Mouse (Mus musculus): ENCODE data around the gene Spata31d1a. TPM values are rescaled to one million over a fixed set of nuclear protein-coding genes. Genes with fewer than 3 reads are reported as not detected.
A peak's percentile ranks its signal among the peaks of the same experiment; 100 is the strongest.

Gene Spata31d1a
- total RNA-seq, 2 experiments from 2014 or later: not detected

DNA sequence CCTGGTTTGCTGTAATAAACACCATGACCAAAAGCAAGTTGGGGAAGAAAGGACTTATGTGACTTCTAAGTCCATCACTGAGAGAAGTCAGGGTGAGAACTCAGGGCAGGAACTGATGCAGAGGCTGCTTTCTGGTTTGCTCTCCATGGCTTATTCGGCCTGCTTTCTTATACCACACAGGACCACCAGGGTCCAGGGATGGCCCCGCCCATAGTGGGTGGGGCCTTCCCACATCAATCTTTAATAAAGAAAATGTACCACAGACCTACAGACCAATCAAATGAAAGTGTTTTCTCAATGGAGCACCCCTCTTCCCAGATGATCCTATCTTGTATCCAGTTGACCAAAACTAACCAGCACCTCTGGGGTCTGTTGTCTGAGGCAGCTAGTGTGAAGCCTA, 38.6 kb downstream of the Spata31d1a start:
- DNase-seq: no peak
- intact Hi-C loops (cut with DNase I): no loop called here

DNA sequence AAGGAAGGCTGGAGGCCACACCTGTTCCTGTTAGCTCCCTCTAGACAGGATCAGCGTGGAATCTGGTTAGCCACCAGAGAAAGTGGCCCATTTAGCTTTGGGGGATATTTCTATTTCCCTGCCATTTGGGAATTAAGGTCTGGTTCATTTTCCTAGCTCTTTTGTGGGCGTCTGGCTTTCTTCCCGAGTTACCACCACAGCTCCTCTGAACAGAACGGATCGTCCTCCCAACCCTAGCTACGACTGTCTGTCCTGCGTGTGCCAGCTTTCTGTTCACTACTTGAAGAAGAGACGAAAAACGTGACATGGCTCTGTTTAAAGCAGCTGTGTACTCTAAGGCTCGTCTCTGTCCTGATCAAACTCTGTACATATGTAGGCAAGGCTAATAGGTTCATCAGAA, 40.2 kb downstream of the Spata31d1a start:
- no peak for DNase-seq
- intact Hi-C loops (cut with DNase I): no loop called here

DNA sequence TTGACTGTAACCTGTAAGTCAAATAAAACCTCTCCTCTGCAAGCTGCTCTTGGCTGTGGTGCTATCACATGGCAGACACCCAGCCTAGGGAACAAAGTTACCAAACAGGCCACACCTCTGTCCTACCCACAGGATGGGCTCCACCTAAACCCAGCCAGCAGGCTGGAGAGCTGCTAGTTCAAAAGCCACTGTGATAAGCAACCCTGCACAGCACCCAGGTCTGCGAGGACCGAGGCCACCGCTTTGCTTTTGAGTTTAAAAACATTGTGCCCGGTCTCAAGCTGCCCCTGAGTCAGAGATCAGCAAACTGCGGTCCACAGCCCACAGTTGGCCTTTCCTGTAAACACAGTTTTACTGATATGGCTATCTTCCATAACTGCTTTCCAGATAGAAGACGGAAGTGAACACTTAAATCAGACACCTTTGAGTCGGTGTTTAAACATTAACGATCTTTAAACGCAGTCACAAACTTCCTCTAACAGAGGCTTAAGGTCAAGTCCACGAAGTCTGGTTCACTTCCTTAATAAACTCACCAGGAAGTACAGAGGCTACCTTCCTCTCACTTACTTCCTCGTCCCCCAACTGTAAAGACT, 41.5 kb downstream of the Spata31d1a start:
- intact Hi-C loops (cut with DNase I): no loop called here
- peak; percentile 47 to 50 for DNase-seq

GRCm38 (mm10) chr13:59667763-59668162, 42.4 kb downstream of the Spata31d1a start:
- no peak for DNase-seq
- intact Hi-C loops (cut with DNase I): no loop called here

DNA sequence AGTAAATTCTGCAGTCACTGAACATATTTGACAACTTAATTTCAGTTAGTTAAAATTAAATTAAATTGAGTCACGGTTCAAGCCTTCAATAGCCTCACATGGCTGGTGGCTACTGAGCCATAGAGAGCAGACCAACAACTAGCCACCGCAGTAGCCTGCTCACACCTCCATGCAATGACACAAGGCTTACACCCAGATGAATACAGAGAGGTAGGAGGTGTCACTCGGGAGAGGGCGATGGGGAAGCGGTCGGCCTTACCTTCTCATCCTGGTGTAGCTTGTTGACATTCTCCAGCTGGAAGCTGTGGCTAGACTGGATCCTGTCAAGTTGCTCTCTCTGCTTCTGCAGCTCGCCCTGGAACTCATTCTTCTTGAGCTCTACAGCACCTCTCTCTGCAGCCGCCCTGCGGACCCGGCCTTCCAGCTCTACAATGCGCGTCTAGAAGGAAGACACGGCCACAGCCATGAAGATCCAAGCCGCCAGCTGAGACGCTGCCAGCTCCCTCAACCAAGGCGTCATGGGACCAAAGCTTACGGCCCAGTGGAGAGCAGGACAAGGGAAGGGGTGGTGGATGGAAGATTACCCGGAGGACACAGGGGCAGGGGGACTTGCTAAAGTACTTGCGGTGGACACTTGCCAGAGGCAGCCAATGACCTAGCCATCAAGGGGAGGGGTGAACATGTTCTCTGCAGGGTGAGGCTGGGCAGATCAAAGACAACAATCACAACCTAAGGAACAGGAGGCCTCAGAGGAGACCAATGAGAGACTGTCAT, 46.0 kb downstream of the Spata31d1a start:
- intact Hi-C loops (cut with DNase I): no loop called here
- DNase-seq: no peak

DNA sequence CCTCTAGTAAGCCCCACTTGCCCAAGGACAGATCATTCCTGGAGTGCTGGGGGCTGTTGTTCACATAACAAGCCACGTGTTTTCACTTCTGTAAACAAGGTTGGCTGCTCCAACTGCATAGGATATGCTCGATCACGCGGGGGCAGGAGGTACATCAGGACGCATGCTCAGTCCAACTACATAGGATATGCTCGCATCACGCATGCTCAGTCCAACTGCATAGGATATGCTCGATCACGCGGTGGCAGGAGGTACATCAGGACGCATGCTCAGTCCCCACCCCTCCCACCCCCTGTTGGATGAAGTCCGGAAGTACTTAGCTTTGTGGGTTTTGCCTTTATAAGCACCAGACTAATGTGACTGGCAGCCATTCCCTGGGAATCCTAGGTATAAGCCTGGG, 48.2 kb downstream of the Spata31d1a start:
- intact Hi-C loops (cut with DNase I): no loop called here
- DNase-seq: no peak

DNA sequence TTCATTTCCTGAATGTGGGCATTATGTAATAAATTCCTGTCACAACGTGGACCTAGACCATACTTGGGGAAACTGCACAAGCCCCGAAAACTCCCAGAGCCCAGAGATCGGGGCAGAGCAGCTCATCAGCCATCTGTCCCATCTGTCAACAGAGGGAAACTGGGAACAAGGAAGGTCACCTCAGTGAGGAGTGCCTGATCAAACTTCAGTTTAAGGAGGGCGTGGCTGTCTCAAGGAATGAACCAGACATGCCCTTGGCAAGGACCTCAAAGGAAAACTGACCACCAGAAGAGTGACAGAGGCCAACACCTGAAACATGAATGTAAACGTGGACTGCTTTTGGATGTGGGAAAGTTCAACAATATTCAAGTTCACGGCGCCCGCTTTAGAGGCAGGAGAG, 48.7 kb downstream of the Spata31d1a start:
- intact Hi-C loops (cut with DNase I): no loop called here
- no peak for DNase-seq

DNA sequence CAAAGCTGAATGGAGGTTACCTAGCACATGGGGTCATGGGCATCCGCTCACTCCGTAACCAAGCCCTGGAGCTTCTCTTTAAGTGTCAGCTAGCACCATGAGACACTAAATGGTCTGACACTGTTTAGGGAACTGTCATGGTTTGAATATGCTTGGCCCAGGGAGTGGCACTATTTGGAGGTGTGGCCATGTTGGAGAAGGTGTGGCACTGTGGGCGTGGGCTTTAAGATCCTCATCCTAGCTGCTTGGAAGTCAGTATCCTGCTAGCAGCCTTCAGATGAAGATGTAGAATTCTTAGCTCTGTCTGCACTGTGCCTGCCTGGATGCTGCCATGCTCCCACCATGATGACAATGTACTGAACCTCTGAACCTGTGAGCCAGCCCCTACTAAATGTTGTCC, 49.8 kb downstream of the Spata31d1a start:
- intact Hi-C loops (cut with DNase I): no loop called here

DNA sequence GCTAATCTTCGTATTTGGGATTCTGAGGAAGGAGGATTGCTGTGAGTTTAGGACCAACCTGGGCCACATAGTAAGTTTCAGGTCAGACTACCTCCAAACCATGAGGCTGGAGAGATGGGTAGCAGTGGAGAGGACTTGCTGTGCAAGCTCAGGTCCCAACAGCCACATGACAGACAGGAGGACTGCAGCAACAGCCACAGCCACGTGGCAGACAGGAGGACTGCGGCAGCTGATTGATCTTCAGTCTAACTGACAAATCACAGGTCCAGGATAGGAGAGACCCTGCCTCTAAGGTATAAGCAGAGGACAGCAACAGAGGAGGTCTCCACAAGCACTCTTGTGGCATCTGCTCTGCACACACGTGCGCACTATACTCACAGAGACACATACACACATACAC, 52.3 kb downstream of the Spata31d1a start:
- no peak for DNase-seq
- intact Hi-C loops (cut with DNase I): no loop called here

More for the DNA sequence above, 49.8 kb downstream of the Spata31d1a start:
- DNase-seq: no peak

- intact Hi-C loops (cut with DNase I): no loop called here
- DNase-seq: no peak
Measured at GRCm38 (mm10) chr13:59656975-59657388, 53.1 kb downstream of the Spata31d1a start.

DNA sequence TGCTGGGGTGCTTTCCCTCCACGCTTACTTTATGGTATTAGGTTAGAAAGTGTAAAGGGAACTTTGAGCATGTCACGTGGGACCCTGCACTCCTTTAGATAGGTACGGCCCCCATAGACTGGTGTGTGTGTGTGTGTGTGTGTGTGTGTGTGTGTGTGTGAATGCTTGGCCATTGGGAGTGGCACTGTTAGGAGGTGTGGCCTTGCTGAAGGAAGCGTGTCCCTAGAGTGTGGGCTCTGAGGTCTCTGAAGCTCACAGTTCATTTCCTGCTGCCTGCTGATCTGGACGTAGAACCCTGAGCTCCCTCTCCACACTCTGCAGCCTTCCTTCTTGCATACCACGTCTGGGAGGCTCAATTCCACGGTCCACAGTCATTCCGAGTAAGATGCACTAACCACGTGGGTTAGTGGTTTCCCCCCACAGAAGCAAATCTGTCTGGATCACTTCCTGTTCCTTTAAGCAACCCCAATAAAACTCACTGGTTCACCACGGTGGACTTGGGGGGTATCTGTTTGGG, 53.8 kb downstream of the Spata31d1a start:
- DNase-seq: no peak
- intact Hi-C loops (cut with DNase I): no loop called here

- DNase-seq: no peak
- intact Hi-C loops (cut with DNase I): no loop called here
Measured at GRCm38 (mm10) chr13:59655718-59656315, 54.3 kb downstream of the Spata31d1a start.

- intact Hi-C loops (cut with DNase I): no loop called here
Measured at GRCm38 (mm10) chr13:59654465-59654864, 55.7 kb downstream of the Spata31d1a start.

GRCm38 (mm10) chr13:59653136-59653535, 57.0 kb downstream of the Spata31d1a start:
- no peak for DNase-seq
- intact Hi-C loops (cut with DNase I): no loop called here

More at GRCm38 (mm10) chr13:59654465-59654864, 55.7 kb downstream of the Spata31d1a start:
- DNase-seq: no peak

- DNase-seq: no peak
- intact Hi-C loops (cut with DNase I): no loop called here
Measured at GRCm38 (mm10) chr13:59652651-59653050, 57.5 kb downstream of the Spata31d1a start.

Other genes starting within 250 kb of the Spata31d1a start
- 100 to 1,000 TPM; 171 to 184 TPM for gene Agtpbp1, start 125.1 kb downstream of the Spata31d1a start, total RNA-seq (2021)
- gene Naa35, start 125.1 kb downstream of the Spata31d1a start, total RNA-seq (2021): 10 to 100 TPM; 86.6 to 99.5 TPM
- gene Golm1, start 34.5 kb downstream of the Spata31d1a start, total RNA-seq (2021): 10 to 100 TPM; 14.8 to 15.4 TPM
- not detected for gene 4921517D22Rik, start 16.2 kb downstream of the Spata31d1a start, total RNA-seq (2021)
- not detected for gene Spata31d1b, start 2.0 kb upstream of the Spata31d1a start, total RNA-seq (2021)
- not detected for gene Spata31d1d, start 21.4 kb upstream of the Spata31d1a start, total RNA-seq (2021)
- gene 1700014D04Rik, start 36.4 kb upstream of the Spata31d1a start, total RNA-seq (2021): not detected
- 100 to 1,000 TPM; 215 to 228 TPM for gene Isca1, start 59.5 kb upstream of the Spata31d1a start, total RNA-seq (2021)
- not detected for gene Gm49354, start 71.9 kb upstream of the Spata31d1a start, total RNA-seq (2021)
- 10 to 100 TPM; 44.6 to 45.8 TPM for gene Tut7, start 112.8 kb upstream of the Spata31d1a start, total RNA-seq (2021)

Data from heart, postnatal 36 days (tissue).